Mouse (Mus musculus): ENCODE measurements around the gene Rfc5.
"Not testable (repeated sequence)": the region's sequence is repeated elsewhere in the genome, so short reads cannot be mapped to it uniquely, and the experiment has no call there.

The Rfc5 gene

GRCm38 (mm10) chr5:117388877-117389276, at the start of gene Rfc5:
Rfc5 (minus strand) TSS chr5:117389047.
- DNase-seq (ENCODE audit: low read depth, low spot score): peak; percentile 93

- not testable (repeated sequence) for DNase-seq (ENCODE audit: low read depth, low spot score)
These were observed 44.7 kb upstream of the Rfc5 start for GRCm38 (mm10) chr5:117433501-117433900.

GRCm38 (mm10) chr5:117417442-117417841, 28.6 kb upstream of the Rfc5 start:
- DNase-seq (ENCODE audit: low read depth, low spot score): no peak

GRCm38 (mm10) chr5:117415011-117415912, 26.4 kb upstream of the Rfc5 start:
- no peak for DNase-seq (ENCODE audit: low read depth, low spot score)

- no peak for DNase-seq (ENCODE audit: low read depth, low spot score)
These were observed 25.8 kb upstream of the Rfc5 start for GRCm38 (mm10) chr5:117414611-117415010.

- DNase-seq (ENCODE audit: low read depth, low spot score): no peak
These were observed 25.0 kb upstream of the Rfc5 start, which contains the start of gene Ksr2 for GRCm38 (mm10) chr5:117413507-117414501. Ksr2 (plus strand) TSS chr5:117414000.

GRCm38 (mm10) chr5:117409369-117409768, 20.5 kb upstream of the Rfc5 start:
- DNase-seq (ENCODE audit: low read depth, low spot score): no peak

- DNase-seq (ENCODE audit: low read depth, low spot score): no peak
These were observed 19.4 kb upstream of the Rfc5 start for GRCm38 (mm10) chr5:117408216-117408615.

GRCm38 (mm10) chr5:117404671-117405070, 15.8 kb upstream of the Rfc5 start:
- not testable (repeated sequence) for DNase-seq (ENCODE audit: low read depth, low spot score)

GRCm38 (mm10) chr5:117403609-117404008, 14.8 kb upstream of the Rfc5 start:
- no peak for DNase-seq (ENCODE audit: low read depth, low spot score)

- no peak for DNase-seq (ENCODE audit: low read depth, low spot score)
These were observed 10.4 kb upstream of the Rfc5 start for GRCm38 (mm10) chr5:117399281-117399680.

- DNase-seq (ENCODE audit: low read depth, low spot score): no peak
These were observed 9.2 kb upstream of the Rfc5 start for GRCm38 (mm10) chr5:117398007-117398550.

- no peak for DNase-seq (ENCODE audit: low read depth, low spot score)
These were observed 8.5 kb upstream of the Rfc5 start for GRCm38 (mm10) chr5:117397371-117397770.

GRCm38 (mm10) chr5:117396596-117397014, 7.8 kb upstream of the Rfc5 start:
- DNase-seq (ENCODE audit: low read depth, low spot score): no peak

- no peak for DNase-seq (ENCODE audit: low read depth, low spot score)
These were observed 7.0 kb upstream of the Rfc5 start for GRCm38 (mm10) chr5:117395834-117396233.

- no peak for DNase-seq (ENCODE audit: low read depth, low spot score)
These were observed 2.0 kb upstream of the Rfc5 start for GRCm38 (mm10) chr5:117390895-117391294.

- DNase-seq (ENCODE audit: low read depth, low spot score): no peak
These were observed 523 bp downstream of the Rfc5 start for GRCm38 (mm10) chr5:117388296-117388751.

- no peak for DNase-seq (ENCODE audit: low read depth, low spot score)
These were observed 5.6 kb downstream of the Rfc5 start for GRCm38 (mm10) chr5:117383198-117383597.

GRCm38 (mm10) chr5:117381785-117382184, 7.1 kb downstream of the Rfc5 start:
- DNase-seq (ENCODE audit: low read depth, low spot score): no peak

GRCm38 (mm10) chr5:117380199-117380598, 8.6 kb downstream of the Rfc5 start:
- DNase-seq (ENCODE audit: low read depth, low spot score): no peak

- DNase-seq (ENCODE audit: low read depth, low spot score): not testable (repeated sequence)
These were observed 11.1 kb downstream of the Rfc5 start for GRCm38 (mm10) chr5:117377731-117378130.

Data from skeletal muscle tissue, adult 2 months (tissue).